Mouse (Mus musculus): ENCODE results near the gene Gm266. TPM values are rescaled to one million over a fixed set of nuclear protein-coding genes. Genes with fewer than 3 reads are reported as not detected.

The Gm266 gene
- polyA plus RNA-seq, 1 experiment from 2014 or later: 0.79 TPM

DNA sequence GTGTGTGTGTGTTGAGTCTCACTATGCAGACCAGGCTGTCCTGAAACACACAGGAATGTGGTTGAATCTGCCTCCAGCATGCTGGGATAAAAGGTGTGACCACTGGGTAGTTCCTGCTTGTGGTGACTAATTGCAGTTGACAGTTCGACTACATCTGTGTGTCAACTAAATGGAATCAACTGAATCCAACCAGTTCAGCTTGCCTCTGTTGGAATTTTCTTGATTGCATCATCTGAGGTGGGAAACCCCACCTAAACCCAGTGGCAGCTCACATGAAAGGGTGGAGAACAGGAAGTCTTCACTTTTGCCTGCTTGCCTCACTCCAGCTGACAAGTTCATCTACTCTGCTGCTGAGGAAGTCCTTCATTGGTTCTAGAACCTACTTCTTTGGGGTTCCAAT, 14.5 kb downstream of the Gm266 start:
- no peaks in the 10 kb centered on the region for H3K9me3 ChIP-seq
- no peak for ATAC-seq (replicated peaks)
- H3K4me2 ChIP-seq (replicated peaks): no peak overlapping the region
- H3K36me3 ChIP-seq: no peaks in the 10 kb centered on the region
- no peaks in the 10 kb centered on the region for H3K27me3 ChIP-seq
- 59% methylated on average over 1 of the region's 1 CpGs for WGBS
- no peak overlapping the region for H3K27ac ChIP-seq (replicated peaks)
- no peak overlapping the region for H3K4me3 ChIP-seq
- peaks cover 16% of the 10 kb centered on the region for H3K4me1 ChIP-seq
- no peak overlapping the region for H3K9ac ChIP-seq (replicated peaks)

- H3K4me2 ChIP-seq (replicated peaks): no peak overlapping the region
- no peaks in the 10 kb centered on the region for H3K36me3 ChIP-seq
- H3K4me3 ChIP-seq: no peak overlapping the region
- no peaks in the 10 kb centered on the region for H3K27me3 ChIP-seq
- no peak for ATAC-seq (replicated peaks)
- no peak overlapping the region for H3K27ac ChIP-seq (replicated peaks)
- no peak overlapping the region for H3K9ac ChIP-seq (replicated peaks)
- H3K4me1 ChIP-seq: peaks cover 7% of the 10 kb centered on the region; the same call in 1 of the 2 replicates
- 11% methylated on average over 8 of the region's 8 CpGs for WGBS
- no peaks in the 10 kb centered on the region for H3K9me3 ChIP-seq
Measured at GRCm38 (mm10) chr12:111469507-111469906, 16.1 kb downstream of the Gm266 start.

DNA sequence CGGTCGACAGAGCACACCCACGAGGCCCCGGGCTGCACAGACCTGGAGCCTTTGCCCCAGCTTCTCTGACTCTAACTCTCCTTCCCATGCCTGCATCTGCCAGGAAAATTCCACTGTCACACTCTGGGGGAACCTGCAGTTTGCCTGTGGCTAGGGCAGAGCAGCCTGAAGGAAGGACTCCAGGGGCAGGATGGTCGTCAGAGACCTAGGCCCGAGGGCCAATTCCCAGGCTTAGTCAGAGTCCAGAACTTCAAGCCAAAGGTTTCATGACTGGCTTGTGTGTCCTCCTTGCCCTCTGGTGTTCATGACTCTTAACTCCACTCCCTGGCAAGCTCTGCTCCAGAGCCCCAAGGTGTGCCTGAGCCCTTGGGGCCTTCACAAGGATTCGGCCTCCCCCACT, 17.4 kb downstream of the Gm266 start:
- Histone ChIP-seq H3K4me3 (no peak overlapping the region), H3K9ac (replicated peaks) (no peak overlapping the region), H3K4me2 (replicated peaks) (no peak overlapping the region), H3K9me3 (no peaks in the 10 kb centered on the region), H3K36me3 (no peaks in the 10 kb centered on the region), H3K4me1 (peaks cover 6% of the 10 kb centered on the region; the same call in 1 of the 2 replicates), H3K27ac (replicated peaks) (no peak overlapping the region), H3K27me3 (no peaks in the 10 kb centered on the region)
- ATAC-seq (replicated peaks): no peak
- 57% methylated on average over 7 of the region's 7 CpGs for WGBS

DNA sequence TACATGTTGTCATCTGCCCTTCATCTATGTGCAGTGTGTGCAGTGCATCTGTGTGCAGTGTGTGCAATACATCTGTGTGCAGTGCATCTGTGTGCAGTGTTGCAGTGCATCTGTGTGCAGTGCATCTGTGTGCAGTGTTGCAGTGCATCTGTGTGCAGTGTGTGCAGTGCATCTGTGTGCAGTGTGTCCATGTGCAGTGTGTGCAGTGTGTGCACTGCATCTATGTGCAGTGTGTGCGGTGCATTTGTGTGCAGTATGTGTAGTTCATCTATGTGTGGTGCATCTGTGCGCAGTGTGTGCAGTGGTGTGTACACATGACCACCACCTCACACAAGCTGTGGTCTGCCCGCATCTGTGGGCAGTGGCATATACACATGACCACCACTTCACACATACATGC, 19.3 kb downstream of the Gm266 start:
- ATAC-seq (replicated peaks): no peak
- no peak overlapping the region for H3K4me3 ChIP-seq
- H3K4me1 ChIP-seq: no peaks in the 10 kb centered on the region
- no peak overlapping the region for H3K27ac ChIP-seq (replicated peaks)
- no peaks in the 10 kb centered on the region for H3K36me3 ChIP-seq
- H3K27me3 ChIP-seq: no peaks in the 10 kb centered on the region
- no peak overlapping the region for H3K9ac ChIP-seq (replicated peaks)
- H3K4me2 ChIP-seq (replicated peaks): no peak overlapping the region
- H3K9me3 ChIP-seq: no peaks in the 10 kb centered on the region
- WGBS: 95% methylated on average over 3 of the region's 3 CpGs

DNA sequence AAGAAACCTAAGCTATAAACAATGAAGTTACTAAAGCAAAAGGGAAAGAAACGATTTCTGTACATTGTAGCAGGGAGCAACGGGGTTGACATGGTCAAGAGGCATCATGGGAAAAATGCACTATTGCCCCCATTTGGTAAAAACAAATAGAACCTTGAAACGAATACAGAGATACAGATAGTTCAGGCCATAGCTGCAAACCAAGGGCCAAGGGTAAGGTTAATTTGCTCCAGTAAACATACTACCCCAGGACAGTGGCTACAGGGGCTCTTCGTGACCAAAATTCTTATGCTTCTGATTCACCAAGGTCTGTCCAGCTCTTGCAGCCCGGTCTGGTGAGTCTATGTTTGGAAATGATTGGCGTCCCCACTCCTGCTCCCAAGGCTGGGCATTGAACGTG, 22.1 kb downstream of the Gm266 start:
- no peaks in the 10 kb centered on the region for H3K27me3 ChIP-seq
- H3K36me3 ChIP-seq: no peaks in the 10 kb centered on the region
- H3K9ac ChIP-seq (replicated peaks): no peak overlapping the region
- 86% methylated on average over 7 of the region's 7 CpGs for WGBS
- no peaks in the 10 kb centered on the region for H3K4me1 ChIP-seq
- H3K27ac ChIP-seq (replicated peaks): no peak overlapping the region
- H3K4me2 ChIP-seq (replicated peaks): no peak overlapping the region
- ATAC-seq (replicated peaks): no peak
- no peaks in the 10 kb centered on the region for H3K9me3 ChIP-seq
- H3K4me3 ChIP-seq: no peak overlapping the region

GRCm38 (mm10) chr12:111457742-111458141, 27.9 kb downstream of the Gm266 start:
- ATAC-seq (replicated peaks): no peak
- H3K27me3 ChIP-seq: 0 out of 2 replicates have a peak, but pooled peaks cover 7% of the 10 kb centered on the region
- no peak overlapping the region for H3K4me2 ChIP-seq (replicated peaks)
- H3K9ac ChIP-seq (replicated peaks): no peak overlapping the region
- no peaks in the 10 kb centered on the region for H3K36me3 ChIP-seq
- WGBS: 86% methylated on average over 1 of the region's 1 CpGs
- H3K4me3 ChIP-seq: no peak overlapping the region
- no peaks in the 10 kb centered on the region for H3K4me1 ChIP-seq
- no peak overlapping the region for H3K27ac ChIP-seq (replicated peaks)
- H3K9me3 ChIP-seq: no peaks in the 10 kb centered on the region

DNA sequence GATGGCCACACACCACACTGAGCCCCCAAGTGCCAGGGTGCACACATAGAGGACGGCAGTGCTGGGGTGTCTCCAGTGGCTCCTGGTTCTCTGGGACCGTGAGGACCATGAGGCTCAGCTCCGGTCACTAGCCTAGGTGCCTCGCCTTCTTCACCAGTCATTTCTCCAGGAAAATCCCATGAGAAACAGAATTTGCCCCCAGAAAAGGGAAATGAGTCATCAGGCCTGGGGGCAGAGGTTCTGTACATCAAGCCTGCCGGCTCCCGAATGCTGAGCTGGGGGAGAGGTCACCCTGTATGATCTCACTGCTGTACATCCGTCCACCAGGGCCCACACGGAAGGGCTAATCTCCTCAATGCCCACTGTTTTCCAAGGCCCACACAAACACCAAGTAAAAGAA, 29.8 kb downstream of the Gm266 start:
- H3K27me3 ChIP-seq: peaks cover 12% of the 10 kb centered on the region; the same call in 1 of the 2 replicates
- H3K36me3 ChIP-seq: no peaks in the 10 kb centered on the region
- no peak overlapping the region for H3K4me2 ChIP-seq (replicated peaks)
- no peaks in the 10 kb centered on the region for H3K9me3 ChIP-seq
- WGBS: 56% methylated on average over 8 of the region's 8 CpGs
- no peak overlapping the region for H3K9ac ChIP-seq (replicated peaks)
- H3K27ac ChIP-seq (replicated peaks): no peak overlapping the region
- H3K4me3 ChIP-seq: no peak overlapping the region
- H3K4me1 ChIP-seq: no peaks in the 10 kb centered on the region
- no peak for ATAC-seq (replicated peaks)

- Histone ChIP-seq H3K4me1 (no peaks in the 10 kb centered on the region), H3K27ac (replicated peaks) (no peak overlapping the region), H3K36me3 (no peaks in the 10 kb centered on the region), H3K4me3 (no peak overlapping the region), H3K9ac (replicated peaks) (no peak overlapping the region), H3K9me3 (no peaks in the 10 kb centered on the region), H3K27me3 (peaks cover 14% of the 10 kb centered on the region), H3K4me2 (replicated peaks) (no peak overlapping the region)
- ATAC-seq (replicated peaks): no peak
- 68% methylated on average over 12 of the region's 12 CpGs for WGBS
Measured at GRCm38 (mm10) chr12:111455311-111455846, 30.2 kb downstream of the Gm266 start.

DNA sequence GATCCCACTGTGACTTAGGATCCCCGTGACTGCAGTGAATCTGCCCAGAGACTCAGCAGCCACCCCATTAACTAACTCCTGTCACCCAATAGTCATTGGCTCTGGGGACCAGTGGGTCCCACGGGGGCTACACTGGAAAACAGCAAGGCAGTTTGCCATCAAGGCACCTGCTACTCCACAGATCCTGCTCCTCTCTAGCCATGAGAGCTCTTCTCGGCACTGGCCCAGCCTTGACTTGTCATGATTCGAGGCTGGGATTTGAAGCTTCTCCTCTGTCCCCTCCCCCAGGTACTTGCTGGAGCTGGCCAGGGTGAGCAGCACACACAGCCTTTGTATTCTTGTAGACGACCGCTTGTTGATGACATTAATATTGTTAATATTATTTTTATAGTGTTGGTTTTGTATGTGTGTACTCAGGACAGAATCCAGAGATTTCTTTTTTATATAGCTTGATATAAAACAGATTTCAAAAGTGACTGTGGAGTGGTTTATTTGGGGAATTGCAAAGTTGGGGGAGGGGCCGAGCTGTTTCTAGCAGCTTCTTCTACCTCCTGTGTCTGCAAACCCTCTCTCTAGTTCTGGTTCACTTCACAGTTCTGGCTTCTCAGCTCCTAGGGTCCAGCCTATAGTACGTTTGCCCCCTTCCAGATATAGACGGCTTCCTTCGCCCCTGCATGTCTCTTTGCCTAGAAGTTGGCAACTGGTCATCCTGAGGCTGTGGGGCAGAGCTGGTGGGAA, 30.9 kb downstream of the Gm266 start:
- no peak overlapping the region for H3K4me3 ChIP-seq
- no peaks in the 10 kb centered on the region for H3K9me3 ChIP-seq
- H3K9ac ChIP-seq (replicated peaks): no peak overlapping the region
- ATAC-seq (replicated peaks): no peak
- peaks cover 20% of the 10 kb centered on the region for H3K27me3 ChIP-seq
- no peak overlapping the region for H3K4me2 ChIP-seq (replicated peaks)
- 66% methylated on average over 10 of the region's 10 CpGs for WGBS
- H3K36me3 ChIP-seq: no peaks in the 10 kb centered on the region
- H3K4me1 ChIP-seq: no peaks in the 10 kb centered on the region
- H3K27ac ChIP-seq (replicated peaks): no peak overlapping the region

DNA sequence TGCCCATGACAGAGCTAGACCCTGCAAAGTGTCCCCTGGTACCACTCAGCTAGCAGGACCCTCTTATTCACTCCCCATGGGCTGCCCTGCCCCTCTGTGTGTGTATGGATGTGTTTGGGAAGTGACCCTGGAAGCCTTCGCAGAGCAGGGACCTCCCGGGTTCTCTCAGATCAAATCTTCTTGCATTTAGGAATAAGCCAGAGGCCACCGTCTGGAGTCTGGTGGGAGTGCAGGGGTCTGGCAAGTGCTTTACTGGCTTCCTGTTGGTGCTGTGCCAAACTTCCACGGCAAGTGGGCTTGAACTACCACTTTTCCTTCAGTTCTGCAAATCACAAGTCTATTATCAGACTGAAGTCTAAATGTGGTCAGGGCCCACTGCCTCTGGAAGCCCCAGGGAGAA, 31.6 kb downstream of the Gm266 start:
- Histone ChIP-seq H3K9ac (replicated peaks) (no peak overlapping the region), H3K27me3 (peaks cover 27% of the 10 kb centered on the region), H3K4me3 (no peak overlapping the region), H3K36me3 (no peaks in the 10 kb centered on the region), H3K4me2 (replicated peaks) (no peak overlapping the region), H3K4me1 (no peaks in the 10 kb centered on the region), H3K27ac (replicated peaks) (no peak overlapping the region), H3K9me3 (no peaks in the 10 kb centered on the region)
- WGBS: 31% methylated on average over 4 of the region's 4 CpGs
- ATAC-seq (replicated peaks): no peak

GRCm38 (mm10) chr12:111451561-111451960, 34.1 kb downstream of the Gm266 start:
- ATAC-seq (replicated peaks): no peak
- 85% methylated on average over 7 of the region's 7 CpGs for WGBS
- no peak overlapping the region for H3K4me3 ChIP-seq
- no peak overlapping the region for H3K9ac ChIP-seq (replicated peaks)
- no peak overlapping the region for H3K27ac ChIP-seq (replicated peaks)
- H3K4me1 ChIP-seq: no peaks in the 10 kb centered on the region
- no peaks in the 10 kb centered on the region for H3K9me3 ChIP-seq
- no peaks in the 10 kb centered on the region for H3K36me3 ChIP-seq
- H3K4me2 ChIP-seq (replicated peaks): no peak overlapping the region
- peaks cover 52% of the 10 kb centered on the region for H3K27me3 ChIP-seq

GRCm38 (mm10) chr12:111450359-111450758, 35.3 kb downstream of the Gm266 start:
- H3K4me2 ChIP-seq (replicated peaks): no peak overlapping the region
- H3K27me3 ChIP-seq: peaks cover 57% of the 10 kb centered on the region
- H3K27ac ChIP-seq (replicated peaks): no peak overlapping the region
- 55% methylated on average over 6 of the region's 6 CpGs for WGBS
- no peak for ATAC-seq (replicated peaks)
- no peaks in the 10 kb centered on the region for H3K9me3 ChIP-seq
- peaks cover 9% of the 10 kb centered on the region for H3K4me1 ChIP-seq
- no peak overlapping the region for H3K4me3 ChIP-seq
- no peaks in the 10 kb centered on the region for H3K36me3 ChIP-seq
- no peak overlapping the region for H3K9ac ChIP-seq (replicated peaks)

Measured in forebrain, embryonic 15.5 days (tissue).